Mouse (Mus musculus) cerebellum, postnatal 36 days (tissue): ENCODE measurements around the gene 5730596B20Rik.
A peak's percentile ranks its signal among the peaks of the same experiment; 100 is the strongest.

ENCODE experiments used
- DNase-seq, 2 experiments: peaks; one replicate each; pipeline ENCODE4 v3.0.0; 2021 to 2022; ENCODE audit warnings: mixed read lengths in 2 of 2

5730596B20Rik gene

GRCm38 (mm10) chr6:52215070-52215469, 37.8 kb downstream of the 5730596B20Rik start:
- no peak for DNase-seq

DNA sequence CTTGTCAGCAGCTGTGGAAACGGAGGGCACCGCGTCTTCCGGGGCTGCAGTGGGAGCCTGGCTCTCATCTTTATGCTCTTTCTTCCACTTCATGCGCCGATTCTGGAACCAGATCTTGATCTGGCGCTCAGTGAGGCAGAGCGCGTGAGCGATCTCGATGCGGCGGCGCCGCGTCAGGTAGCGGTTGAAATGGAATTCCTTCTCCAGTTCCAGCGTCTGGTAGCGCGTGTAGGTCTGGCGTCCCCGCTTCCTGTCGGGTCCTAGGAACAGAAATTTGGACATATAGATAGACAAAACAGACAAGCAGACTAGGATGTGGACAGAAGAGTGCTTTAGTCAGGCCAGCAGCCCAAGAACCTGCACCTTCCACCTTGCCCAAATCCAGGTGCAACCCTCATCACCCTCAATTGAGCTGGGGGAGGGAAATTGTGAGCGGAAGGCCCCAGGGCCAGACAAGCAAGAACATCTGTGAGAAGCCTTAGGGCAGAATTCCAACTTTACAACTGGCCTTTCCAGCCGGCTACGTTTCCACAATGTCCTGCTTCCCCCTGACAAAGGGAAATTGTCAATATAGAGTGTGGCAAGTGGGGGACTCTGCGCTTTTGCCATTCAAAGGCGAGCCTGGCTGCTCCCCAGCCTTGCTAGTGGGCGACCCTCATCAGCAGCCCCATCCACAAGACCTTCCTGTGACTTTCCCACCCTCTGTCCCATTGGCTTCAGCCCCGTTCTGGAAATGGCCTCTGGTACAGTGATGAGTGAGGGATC, 38.7 kb downstream of the 5730596B20Rik start:
- DNase-seq, result no peak

DNA sequence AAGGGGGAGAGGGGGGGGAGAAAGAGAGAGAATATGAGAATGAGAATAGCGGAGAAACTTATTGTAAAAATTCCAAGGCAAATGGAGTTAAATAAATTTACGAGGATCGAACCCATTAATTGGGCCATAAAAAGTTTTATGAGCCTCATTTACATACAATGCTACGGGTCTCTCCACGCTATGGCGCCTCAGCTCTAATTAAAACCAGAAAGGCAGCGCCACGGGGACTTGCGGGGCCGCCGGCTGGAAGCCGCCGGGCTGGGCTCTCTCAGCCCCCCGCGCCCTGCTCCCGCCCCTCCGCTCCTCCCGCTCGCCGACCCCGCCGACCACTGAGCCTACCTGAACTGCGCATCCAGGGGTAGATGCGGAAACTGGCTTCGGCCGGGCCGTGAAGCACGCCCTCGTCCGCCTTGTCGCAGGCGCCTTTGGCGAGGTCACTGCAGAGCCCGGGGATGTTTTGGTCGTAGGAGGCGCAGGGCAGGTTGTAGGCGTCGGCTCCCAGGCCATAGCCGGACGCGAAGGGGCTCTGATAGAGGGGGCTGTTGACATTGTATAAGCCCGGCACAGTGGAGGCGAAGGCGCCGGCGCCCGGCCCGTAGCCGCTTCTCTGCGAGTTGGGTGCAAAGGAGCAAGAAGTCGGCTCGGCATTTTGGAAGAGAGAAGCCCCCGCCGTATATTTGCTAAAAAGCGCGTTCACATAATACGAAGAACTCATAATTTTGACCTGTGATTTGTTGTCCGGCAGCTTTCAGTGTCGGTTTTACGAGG, 39.6 kb downstream of the 5730596B20Rik start:
- no peak for DNase-seq

- no peak for DNase-seq
Measured at GRCm38 (mm10) chr6:52217459-52217768, 40.1 kb downstream of the 5730596B20Rik start.

- DNase-seq, result no peak
Measured at GRCm38 (mm10) chr6:52217895-52218642, 40.8 kb downstream of the 5730596B20Rik start.

DNA sequence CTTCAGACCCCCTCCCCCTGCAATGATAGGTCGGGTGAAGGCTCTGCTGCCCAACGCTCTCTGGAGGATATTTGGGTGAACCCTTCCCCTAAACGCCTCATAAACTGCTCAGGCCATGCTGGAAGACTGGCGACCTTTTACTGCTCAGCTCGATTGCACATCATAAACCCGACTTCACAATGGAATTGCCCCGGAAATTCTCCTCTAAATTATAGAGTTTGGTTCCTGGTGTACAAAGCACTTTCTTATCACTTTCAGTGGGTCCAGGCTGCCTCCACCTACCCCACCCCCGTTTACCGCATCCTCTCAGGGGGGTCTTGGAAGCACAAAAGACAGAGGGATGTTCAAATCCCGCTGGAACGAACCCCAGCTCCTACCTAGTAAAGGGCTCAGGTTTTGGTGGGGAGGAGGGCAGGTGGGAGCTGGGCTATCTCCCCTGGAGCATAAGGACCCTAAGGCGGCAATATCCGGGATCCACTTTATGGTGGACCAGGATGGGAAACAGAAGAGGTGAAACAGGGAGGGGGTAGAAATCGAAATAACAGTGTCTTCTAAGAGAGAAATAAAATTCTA, 41.4 kb downstream of the 5730596B20Rik start:
- DNase-seq, result no peak

- no peak for DNase-seq
Measured at GRCm38 (mm10) chr6:52219234-52219942, 42.1 kb downstream of the 5730596B20Rik start.

DNA sequence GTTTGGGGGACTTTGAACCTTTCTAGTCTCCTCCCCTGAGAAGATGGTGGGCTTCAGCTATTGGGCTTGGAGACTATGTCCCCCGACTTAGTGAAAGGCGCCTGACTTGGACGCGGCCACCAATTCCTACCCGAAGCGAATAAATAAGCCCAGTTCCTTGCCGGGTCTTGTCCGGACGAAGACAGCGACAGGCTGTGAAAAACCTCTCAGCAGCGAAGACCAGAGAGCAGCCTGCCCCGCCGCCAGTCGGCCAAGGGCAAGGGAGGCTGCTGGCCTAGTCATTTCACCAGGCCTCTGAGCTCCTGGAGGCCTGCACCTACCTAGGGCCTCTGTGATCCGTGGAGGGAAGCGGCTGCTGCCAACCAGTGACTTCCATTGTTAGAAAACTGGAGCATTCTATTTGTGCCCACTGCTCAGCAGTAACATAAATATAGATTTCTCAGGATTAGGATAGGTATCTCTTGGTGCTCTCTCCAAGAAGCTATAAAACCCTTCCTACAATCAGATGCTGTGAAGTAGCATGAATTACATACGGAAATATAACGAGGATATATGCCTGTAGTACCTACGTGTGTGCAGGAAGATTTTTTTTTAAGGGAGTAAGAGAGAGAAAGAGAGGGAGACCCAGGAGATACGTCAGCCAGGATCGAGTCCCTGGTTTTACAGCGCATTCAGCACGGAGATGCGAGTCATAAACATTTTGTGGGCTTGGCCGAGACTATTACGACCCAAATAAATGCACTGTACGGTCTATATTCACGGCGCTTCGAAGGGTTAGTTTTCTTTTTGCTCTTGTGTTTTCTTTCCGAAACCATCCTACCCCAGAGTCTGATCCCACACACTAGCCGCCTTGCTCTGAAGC, 42.9 kb downstream of the 5730596B20Rik start:
- DNase-seq, result no peak

DNA sequence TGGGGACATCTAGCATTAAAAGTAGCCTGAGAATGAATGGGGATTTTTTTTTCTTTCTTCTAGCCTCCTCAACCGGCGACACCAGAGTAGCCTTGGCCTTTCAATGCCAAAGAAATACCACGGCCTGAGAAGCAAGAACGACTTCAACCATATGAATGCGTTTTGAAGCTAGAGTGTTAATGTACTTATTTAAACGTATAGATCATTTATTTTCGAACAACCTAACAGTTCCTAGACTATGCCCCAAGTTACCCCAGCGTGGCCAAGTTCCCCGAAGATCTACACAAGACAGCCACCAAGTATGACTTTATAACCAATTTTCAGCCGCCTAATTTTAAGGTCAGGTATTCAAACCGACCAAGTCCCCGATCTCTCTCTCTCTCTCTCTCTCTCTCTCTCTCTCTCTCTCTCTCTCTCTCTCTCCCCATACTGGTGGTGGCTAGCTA, 43.6 kb downstream of the 5730596B20Rik start:
- no peak for DNase-seq

GRCm38 (mm10) chr6:52221337-52221992, 44.2 kb downstream of the 5730596B20Rik start, which contains the start of gene Hoxa7:
Gene Hoxa7, minus strand, starts transcription at chr6:52221854.
- DNase-seq, result peak; percentile 80 to 85

- no peak for DNase-seq
Measured at GRCm38 (mm10) chr6:52221993-52222685, 44.8 kb downstream of the 5730596B20Rik start.

DNA sequence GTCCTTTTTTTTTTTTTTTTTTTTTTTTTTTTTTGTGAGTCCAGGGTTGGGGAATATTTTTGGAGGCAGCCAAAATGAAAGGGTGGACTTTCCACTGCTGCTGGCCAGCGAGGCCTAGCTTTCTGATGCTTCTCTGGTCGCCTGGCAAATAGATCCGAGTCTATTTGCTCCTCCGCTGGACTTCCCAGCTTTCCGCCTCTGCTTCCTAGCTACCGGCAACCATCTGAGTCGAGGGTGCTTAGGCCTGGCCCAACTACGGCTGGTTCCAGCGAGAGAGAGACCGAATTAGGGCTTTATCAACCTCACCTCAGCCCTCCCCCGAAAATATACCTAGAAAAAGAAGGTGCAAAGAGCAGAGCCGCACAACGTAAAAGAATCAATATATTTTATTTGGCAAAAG, 45.4 kb downstream of the 5730596B20Rik start:
- DNase-seq, result no peak

DNA sequence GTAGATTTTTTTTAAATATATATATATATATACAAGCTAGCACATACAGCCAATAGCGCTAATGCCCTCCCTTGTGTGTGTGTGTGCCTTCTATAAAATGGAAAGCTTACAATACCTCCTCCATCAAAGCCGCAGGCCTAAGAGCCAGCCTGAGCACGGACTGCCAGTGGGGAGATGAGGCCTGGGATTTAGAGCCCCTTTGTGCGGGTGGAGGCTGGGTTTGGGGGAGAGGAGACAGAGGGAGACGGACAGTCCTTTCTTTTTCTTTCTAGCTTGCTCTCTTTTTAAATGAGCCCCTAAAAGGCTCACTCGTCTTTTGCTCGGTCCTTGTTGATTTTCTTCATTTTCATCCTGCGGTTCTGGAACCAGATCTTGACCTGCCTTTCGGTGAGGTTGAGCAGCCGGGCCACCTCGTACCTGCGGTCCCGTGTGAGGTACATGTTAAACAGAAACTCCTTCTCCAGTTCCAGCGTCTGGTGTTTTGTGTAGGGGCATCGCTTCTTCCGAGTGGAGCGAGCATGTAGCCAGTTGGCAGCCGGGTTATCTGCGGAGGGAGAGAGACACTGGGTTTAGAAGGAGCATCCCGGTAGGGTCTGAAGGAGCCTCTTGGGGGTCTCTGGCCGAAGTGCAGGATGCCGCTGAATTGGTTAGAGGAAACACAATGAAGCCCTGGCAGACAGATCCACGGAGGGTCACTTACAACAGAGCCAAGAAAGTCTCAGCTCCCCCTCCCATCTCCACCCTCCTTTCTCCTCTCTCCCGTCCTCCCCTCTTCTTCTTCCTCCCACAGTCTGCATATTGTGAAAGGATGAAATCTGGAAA, 46.9 kb downstream of the 5730596B20Rik start:
- DNase-seq, result no peak

GRCm38 (mm10) chr6:52224895-52225611, 47.8 kb downstream of the 5730596B20Rik start:
- no peak for DNase-seq

DNA sequence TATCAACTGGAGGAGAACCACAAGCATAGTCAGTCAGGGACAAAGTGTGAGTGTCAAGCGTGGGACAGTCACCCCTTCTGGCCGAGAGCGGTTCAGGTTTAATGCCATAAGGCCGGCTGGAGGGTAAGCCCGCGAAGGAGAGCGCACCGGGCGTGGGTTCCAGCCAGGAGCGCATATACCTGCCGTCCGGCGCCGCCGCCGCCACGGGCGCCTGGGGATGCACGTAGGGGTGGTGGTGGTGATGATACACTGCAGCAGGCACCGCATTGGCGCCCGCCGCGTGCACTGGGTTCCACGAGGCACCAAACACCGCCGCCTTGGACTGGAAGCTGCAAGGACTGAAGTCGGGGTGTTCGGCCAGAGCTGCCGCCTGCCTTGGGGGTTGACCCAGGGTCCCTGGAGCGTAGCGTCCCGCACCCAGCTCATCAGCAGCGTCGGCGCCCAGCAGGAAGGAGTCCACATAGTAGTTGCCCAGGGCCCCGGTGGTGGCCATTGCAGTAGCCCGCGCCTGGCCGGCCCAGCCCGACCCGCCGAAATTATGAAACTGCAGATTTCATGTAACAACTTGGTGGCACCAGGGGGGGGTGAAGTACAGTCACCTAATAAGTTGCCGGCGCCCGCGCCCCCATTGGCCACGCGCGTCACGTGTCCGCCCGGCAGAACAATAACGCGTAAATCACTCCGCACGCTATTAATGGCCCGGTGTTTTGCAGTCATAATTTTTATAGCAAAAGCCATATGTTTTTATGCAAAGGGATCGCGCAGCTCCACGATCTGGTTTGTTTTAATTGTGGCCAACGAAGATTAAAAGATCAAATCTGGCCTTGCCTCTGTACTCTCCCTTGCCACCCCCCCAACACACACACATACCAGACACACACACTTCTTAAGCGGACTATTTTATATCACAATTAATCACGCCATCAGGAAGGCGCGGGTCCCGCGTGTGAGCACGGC, 48.6 kb downstream of the 5730596B20Rik start:
- no peak for DNase-seq

GRCm38 (mm10) chr6:52226569-52227257, 49.4 kb downstream of the 5730596B20Rik start:
- DNase-seq, result no peak
